Mouse (Mus musculus) liver, embryonic 14.5 days (tissue): ENCODE measurements at regions not wholly inside any gene's neighbourhood (a gene's known extent, or its start where the extent isn't known, plus 50 kb on each side); places are given as distances from the start of the nearest gene placed in this dataset.

Experiments
- CTCF ChIP-seq: IDR thresholded peaks from 2 replicates; pipeline ENCODE4 v1.5.1; 2016; ENCODE audit warnings: antibody characterized with exemption, low read depth, control low read depth
- EP300 ChIP-seq: IDR thresholded peaks from 2 replicates; pipeline ENCODE4 v1.6.1; 2016; ENCODE audit warnings: antibody characterized with exemption, low read depth

DNA sequence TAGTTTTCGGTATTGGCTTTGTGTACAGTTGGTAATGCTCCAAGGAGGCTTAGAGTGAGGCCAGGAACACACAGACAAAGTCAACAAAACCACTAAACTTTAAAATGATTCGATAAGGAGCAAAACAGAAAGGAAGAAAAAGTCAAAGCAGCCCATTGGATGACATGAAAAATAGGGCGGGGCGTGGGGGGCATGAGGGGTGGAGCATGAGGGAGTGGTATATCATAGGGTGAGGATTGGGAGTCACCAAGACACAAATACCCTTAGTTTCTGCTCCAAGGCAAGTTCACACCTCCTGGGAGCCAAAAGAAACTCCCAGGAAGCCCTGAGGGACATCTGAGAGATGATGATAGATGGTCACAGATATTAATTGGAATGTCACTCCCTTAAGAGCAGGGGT, 262.2 kb upstream of the Pard3b start:
- TF ChIP-seq CTCF (no peak), EP300 (no peak)
